Mouse (Mus musculus) heart, postnatal 4 days (tissue): ENCODE measurements around the gene Zbtb7a. TPM values are rescaled to one million over a fixed set of nuclear protein-coding genes. Genes with fewer than 3 reads are reported as not detected.

ENCODE experiments used
- DNase-seq: peaks from one replicate; pipeline ENCODE4 v3.0.0; 2021
- total RNA-seq, 2 experiments: library from RNA; stranded (reverse); gene quantifications; 2 replicates each; pipeline ENCODE4 v1.2.3; 2021

Gene Zbtb7a
- total RNA-seq, 2 experiments from 2014 or later, result 37.0 to 43.0 TPM

DNA sequence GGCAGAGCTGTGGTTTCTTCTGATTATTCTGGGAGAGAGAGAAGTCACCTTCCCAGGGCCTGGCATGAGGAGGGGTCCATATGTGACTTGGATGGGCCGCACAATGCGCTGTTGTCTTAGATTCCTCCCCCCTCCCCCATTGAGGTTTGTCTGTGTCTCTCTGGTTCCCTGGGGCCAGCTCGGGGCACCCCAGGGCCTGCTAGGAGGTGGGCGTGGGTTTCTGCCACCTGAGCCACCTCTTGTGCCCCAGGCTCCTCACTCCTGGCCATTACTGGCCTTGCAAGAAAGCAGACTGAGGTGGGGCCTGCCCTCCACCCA lies 4.5 kb downstream of the Zbtb7a start:
- no peak for DNase-seq

- DNase-seq, result no peak
Measured at GRCm38 (mm10) chr10:81140005-81140404, 5.0 kb downstream of the Zbtb7a start.

DNA sequence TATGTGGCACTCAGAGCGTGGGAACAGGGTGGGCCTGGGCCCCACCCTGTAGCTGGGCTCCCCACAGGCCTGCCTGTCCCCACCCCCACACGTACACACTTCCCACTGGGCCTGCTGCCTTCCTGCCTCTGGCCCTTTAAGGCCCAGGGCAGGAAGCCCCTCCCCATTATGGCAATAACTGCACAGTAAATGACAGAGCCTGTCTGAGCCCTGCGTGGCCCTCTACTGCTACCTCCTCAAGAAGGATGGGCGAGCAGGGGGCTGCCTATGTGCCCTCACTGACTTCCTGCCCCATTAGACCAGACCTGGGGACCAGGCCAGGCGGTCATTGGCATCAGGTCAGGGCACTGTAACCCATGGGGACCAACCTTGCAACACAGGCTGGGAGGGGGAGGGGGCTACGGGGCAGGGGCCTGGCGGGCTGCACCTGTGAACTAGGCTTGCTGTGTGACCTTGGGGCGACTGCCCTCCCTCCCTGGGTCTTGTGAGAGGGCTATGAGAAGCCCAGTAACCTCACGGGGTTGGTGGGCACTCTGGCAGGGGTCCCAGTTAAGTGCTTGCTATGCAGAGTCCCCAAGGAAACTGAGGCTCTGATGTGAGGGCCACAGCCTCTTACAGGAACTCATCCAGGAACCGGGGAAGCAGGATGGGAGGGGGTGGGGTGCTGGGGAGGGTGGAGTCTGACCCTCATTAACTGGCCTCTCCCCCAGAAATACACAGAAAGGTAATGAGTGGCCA lies 5.9 kb downstream of the Zbtb7a start:
- no peak for DNase-seq

DNA sequence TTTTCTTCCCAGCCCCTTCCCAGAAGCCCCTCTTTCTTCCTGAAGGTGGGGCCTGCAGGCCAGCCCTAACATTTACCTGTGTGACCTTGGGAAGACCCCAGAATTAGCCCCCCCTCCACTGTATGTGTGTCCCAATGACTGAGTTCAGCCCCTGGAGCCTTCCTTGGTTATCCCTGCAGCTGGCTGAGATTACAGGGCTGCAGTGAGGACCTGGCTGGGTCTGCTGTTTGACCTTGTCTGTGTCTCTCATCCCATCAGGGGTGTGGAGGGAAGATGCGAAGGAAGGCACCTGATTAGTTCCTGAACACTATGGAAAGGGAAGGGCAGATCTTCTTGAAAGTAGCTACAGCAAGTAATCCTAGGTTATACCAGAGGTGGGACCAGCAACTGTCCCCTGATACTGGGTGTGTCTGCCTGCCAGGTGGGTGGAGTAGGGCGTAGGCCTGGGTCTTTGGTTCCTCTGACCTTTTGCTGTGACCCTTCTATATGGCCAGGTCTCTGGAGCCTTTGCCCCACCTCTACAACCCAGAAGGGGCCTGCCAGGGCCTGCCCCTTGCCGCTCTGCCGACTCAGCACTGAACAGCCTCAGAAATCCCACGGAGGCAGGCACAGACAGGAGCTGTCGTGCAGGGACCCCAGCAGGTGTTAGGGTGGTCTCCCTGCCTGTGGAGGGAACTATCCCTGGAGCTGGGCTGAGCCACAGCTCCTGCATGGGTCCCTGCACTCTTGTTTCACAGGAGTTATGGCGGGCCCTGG lies 6.6 kb downstream of the Zbtb7a start:
- DNase-seq, result no peak

GRCm38 (mm10) chr10:81142551-81142981 lies 7.5 kb downstream of the Zbtb7a start:
- no peak for DNase-seq

GRCm38 (mm10) chr10:81143157-81143633 lies 8.2 kb downstream of the Zbtb7a start:
- DNase-seq, result no peak

- no peak for DNase-seq
Measured at GRCm38 (mm10) chr10:81143845-81144437, 8.9 kb downstream of the Zbtb7a start.

GRCm38 (mm10) chr10:81144667-81145066 lies 9.6 kb downstream of the Zbtb7a start:
- DNase-seq, result peak; percentile 70

DNA sequence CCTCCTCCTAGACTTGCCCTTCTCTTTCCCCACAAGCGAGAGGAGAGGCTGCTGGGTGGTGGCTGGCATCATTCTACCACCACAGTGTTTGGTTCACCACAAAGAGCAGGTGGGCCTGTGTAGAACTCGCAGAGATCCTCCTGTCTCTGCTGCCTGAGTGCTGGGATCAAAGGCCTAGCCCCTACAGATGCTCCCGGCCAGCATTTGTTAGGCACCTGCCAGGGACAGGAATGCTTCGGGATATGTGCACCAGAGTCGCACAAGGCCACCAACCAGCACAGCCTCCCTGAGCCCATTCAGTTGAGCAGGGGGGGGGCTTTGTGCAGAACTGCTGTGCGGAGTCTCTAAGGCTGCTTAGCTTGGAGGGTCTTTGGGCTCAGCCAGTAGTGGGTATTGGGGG lies 10.3 kb downstream of the Zbtb7a start:
- no peak for DNase-seq

GRCm38 (mm10) chr10:81145778-81146177 lies 10.8 kb downstream of the Zbtb7a start:
- no peak for DNase-seq

DNA sequence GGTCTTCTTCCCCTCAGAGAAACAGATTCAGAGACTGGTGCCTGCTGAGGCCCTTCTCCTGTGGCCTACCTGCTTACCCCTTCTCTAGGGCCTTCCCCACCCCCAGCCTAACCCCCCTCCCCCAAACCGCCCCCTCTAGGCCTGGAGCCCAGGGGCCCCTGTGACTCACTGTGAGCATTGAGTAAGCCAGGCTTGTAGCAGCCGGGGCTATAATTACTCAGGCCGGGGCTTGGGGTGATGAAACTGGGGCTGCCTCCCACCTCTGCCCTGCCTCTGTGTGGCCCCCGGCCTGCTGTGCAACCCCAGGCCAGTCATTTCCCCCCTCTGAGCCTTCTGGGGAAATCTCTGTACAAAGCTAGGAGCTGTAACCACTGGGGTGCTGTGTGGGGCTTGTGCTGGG lies 11.3 kb downstream of the Zbtb7a start:
- DNase-seq, result no peak

GRCm38 (mm10) chr10:81151261-81151660 lies 16.2 kb downstream of the Zbtb7a start:
- no peak for DNase-seq

GRCm38 (mm10) chr10:81152609-81153008 lies 17.6 kb downstream of the Zbtb7a start:
- DNase-seq, result no peak

DNA sequence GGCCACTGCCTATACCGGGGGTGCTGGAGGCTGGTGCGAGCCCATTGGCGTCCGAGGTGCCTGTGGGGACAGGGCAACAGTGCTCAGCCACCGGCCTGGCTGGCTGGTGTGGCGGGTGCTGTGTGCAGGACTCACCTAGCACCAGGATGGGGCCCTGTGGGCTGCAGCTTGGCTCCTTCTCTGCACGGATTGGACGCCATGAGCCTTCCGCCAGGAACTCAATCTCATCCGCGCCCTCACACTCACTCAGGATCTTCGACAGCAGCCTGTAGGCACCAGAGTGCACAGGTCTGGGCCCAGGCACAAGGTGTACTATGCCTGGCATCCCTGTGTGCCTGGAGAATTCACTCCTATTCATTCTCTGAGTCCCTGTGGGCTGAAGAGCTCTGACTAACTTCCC lies 19.3 kb downstream of the Zbtb7a start:
- no peak for DNase-seq

- DNase-seq, result no peak
Measured at GRCm38 (mm10) chr10:81154736-81155135, 19.7 kb downstream of the Zbtb7a start.

GRCm38 (mm10) chr10:81161602-81162317 lies 26.7 kb downstream of the Zbtb7a start:
- no peak for DNase-seq

- no peak for DNase-seq
Measured at GRCm38 (mm10) chr10:81162318-81162652, 27.3 kb downstream of the Zbtb7a start.

- DNase-seq, result no peak
Measured at GRCm38 (mm10) chr10:81165118-81165517, 30.1 kb downstream of the Zbtb7a start.

DNA sequence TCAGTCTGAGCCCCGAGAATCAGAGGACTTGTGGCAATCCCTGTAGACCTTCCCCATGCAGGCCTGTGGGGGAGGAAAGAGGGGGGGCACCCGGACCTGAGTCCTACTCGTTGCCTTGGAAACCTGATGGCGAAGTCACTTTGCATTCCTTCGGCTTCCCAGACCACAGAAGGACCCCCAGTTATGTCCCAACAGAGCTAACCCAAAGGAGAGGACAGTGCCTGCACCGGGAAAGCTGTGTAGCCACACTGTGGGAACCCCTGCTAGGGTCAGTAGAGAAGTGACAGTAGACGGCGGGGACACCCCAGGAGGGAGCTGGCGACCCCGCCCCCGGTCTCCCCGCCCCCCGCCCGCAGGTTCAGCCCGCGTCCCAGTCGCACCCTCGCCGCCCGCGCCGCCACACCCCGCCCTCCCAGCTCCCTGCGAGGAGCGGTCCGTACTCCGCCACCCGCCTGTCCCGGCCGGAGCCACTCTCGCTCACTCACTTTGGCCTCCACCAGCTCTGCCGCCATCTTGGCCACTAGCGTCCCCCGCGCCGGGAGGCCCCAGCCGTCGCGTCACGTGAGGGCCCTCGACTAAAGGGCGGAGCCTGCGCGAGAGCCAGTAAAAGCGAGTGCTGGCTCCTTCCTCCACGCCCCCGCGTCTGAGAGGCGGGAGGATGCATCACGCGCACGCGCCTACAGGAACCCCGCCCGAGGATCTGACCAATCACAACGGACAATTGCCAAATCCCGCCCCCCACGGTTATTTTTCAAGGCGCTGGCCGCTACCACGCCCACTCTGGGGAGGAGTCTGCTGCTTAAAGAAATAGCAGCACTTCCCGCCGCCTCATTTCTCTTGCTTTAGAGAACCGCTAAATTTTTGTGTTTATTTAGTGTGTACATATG lies 32.4 kb downstream of the Zbtb7a start, which contains the start of gene Pias4:
Gene Pias4, minus strand, starts transcription at position 724 of the 887 bp plus-strand sequence.
- peak; percentile 100 for DNase-seq

DNA sequence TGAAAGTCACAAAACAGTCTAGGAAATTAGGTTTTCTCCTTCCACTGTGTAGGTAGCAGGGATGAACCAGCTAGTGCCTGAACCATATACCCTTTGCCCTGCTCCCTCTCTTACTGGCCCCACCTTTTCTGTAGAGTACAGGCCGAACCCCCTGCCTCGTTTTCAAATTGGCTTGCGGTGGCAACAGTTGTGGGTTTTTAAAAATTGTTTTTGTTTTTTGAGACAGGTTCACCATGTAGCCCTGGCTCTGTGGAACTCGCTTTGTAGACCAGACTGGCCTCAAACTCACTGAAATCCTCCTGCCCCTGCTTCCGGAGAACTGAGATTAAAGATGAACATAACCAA lies 33.0 kb downstream of the Zbtb7a start:
- no peak for DNase-seq

- peak; percentile 86 for DNase-seq
Measured at GRCm38 (mm10) chr10:81168521-81169244, 33.7 kb downstream of the Zbtb7a start.
